Mouse (Mus musculus) forebrain, embryonic 13.5 days (tissue): ENCODE results near the gene Arhgap24. TPM values are rescaled to one million over a fixed set of nuclear protein-coding genes. Genes with fewer than 3 reads are reported as not detected.

Experiments used
- ATAC-seq: fragments of 200-750 bp; cut with Nextera tagmentation; 2 replicates; pipeline ENCODE4 v1.8.0; 2017
- H3K27ac ChIP-seq: fragments of 300-500 bp; sonication (generic); 2 replicates; pipeline ENCODE4 v1.5.1; 2015; ENCODE audit warnings: inconsistent platforms, mild to moderate bottlenecking, moderate library complexity
- H3K27me3 ChIP-seq: fragments of 300-500 bp; sonication (generic); 2 replicates; pipeline ENCODE4 v1.6.1; 2015; ENCODE audit warnings: mild to moderate bottlenecking, inconsistent platforms
- H3K36me3 ChIP-seq: fragments of 300-500 bp; sonication (generic); 2 replicates; pipeline ENCODE4 v1.6.1; 2015; ENCODE audit warnings: mild to moderate bottlenecking, inconsistent platforms; ENCODE audit not compliant: poor library complexity, severe bottlenecking
- H3K4me1 ChIP-seq: fragments of 300-500 bp; sonication (generic); 2 replicates; pipeline ENCODE4 v1.6.1; 2015; ENCODE audit warnings: inconsistent platforms
- H3K4me2 ChIP-seq: fragments of 300-500 bp; sonication (generic); 2 replicates; pipeline ENCODE4 v1.6.1; 2015; ENCODE audit warnings: inconsistent platforms, mild to moderate bottlenecking, moderate library complexity
- H3K4me3 ChIP-seq: fragments of 300-500 bp; sonication (generic); 2 replicates; pipeline ENCODE4 v1.5.1; 2015; ENCODE audit warnings: mild to moderate bottlenecking, inconsistent platforms
- H3K9ac ChIP-seq: fragments of 300-500 bp; sonication (generic); 2 replicates; pipeline ENCODE4 v1.6.1; 2015; ENCODE audit warnings: mild to moderate bottlenecking, inconsistent platforms
- H3K9me3 ChIP-seq: fragments of 300-500 bp; sonication (generic); replicated peaks from 2 replicates; pipeline ENCODE4 v1.6.1; 2016; ENCODE audit warnings: inconsistent platforms
- WGBS: fragments of 180-500 bp; shearing (Covaris S2); methylation state at CpG from one replicate; pipeline ENCODE4 v1.1.7; 2015; 5-methylcytosine and 5-hydroxymethylcytosine counted together
- polyA plus RNA-seq: library from polyadenylated mRNA; unstranded; fragments of >200 nt; fragmentation: Nextera tagmentation; extraction: Ambion mirVana; gene quantifications from 2 replicates; pipeline ENCODE4 v1.2.1, GENCODE M21; 2015

Arhgap24 gene
- polyA plus RNA-seq, 1 experiment from 2014 or later, result 2.0 TPM

- no peaks in the 10 kb centered on the region for H3K4me1 ChIP-seq
- H3K4me2 ChIP-seq, result no peak overlapping the region
- H3K27ac ChIP-seq, result no peak overlapping the region
- no peak for ATAC-seq
- no peaks in the 10 kb centered on the region for H3K36me3 ChIP-seq
- no peaks in the 10 kb centered on the region for H3K27me3 ChIP-seq
- no peaks in the 10 kb centered on the region for H3K9me3 ChIP-seq
- no peak overlapping the region for H3K9ac ChIP-seq
- H3K4me3 ChIP-seq, result no peak overlapping the region
- WGBS, result 88% methylated on average over 2 of the region's 2 CpGs
Measured at GRCm38 (mm10) chr5:102465372-102465771, 15.8 kb upstream of the Arhgap24 start.

DNA sequence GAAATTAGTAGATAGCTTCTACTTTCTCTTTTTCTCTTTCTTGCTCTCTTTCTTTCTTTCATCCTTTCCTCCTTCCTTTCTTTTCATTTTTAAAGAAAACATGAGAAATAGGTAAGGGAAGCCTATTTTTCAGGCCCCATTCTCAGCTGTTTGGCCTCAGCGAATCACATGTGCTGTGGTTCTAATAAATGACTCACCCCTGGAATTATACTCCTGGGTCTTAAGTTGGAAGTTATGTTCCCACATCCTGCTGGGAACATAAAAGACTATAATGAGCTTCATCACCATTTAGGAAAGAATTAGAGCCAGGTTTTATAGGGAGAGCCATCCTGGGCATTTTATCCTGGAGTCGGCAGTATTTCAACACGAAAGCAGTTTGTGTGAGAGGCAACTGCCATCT is 12.9 kb upstream of the Arhgap24 start:
- Histone ChIP-seq H3K36me3 (no peaks in the 10 kb centered on the region), H3K4me3 (no peak overlapping the region), H3K27ac (no peak overlapping the region), H3K4me2 (no peak overlapping the region), H3K9ac (no peak overlapping the region), H3K9me3 (no peaks in the 10 kb centered on the region), H3K4me1 (no peaks in the 10 kb centered on the region), H3K27me3 (no peaks in the 10 kb centered on the region)
- 91% methylated on average over 3 of the region's 3 CpGs for WGBS
- ATAC-seq, result no peak

GRCm38 (mm10) chr5:102470284-102470683 is 10.9 kb upstream of the Arhgap24 start:
- no peak for ATAC-seq
- no peak overlapping the region for H3K4me2 ChIP-seq
- H3K27me3 ChIP-seq, result no peaks in the 10 kb centered on the region
- H3K9ac ChIP-seq, result no peak overlapping the region
- no peak overlapping the region for H3K27ac ChIP-seq
- no peaks in the 10 kb centered on the region for H3K9me3 ChIP-seq
- no peak overlapping the region for H3K4me3 ChIP-seq
- H3K36me3 ChIP-seq, result no peaks in the 10 kb centered on the region
- H3K4me1 ChIP-seq, result no peaks in the 10 kb centered on the region
- WGBS, result 68% methylated on average over 2 of the region's 2 CpGs

GRCm38 (mm10) chr5:102478076-102478475 is 3.1 kb upstream of the Arhgap24 start:
- Histone ChIP-seq H3K9me3 (no peaks in the 10 kb centered on the region), H3K4me1 (peaks cover 16% of the 10 kb centered on the region), H3K36me3 (no peaks in the 10 kb centered on the region), H3K4me2 (no peak overlapping the region), H3K4me3 (no peak overlapping the region), H3K27ac (no peak overlapping the region), H3K27me3 (no peaks in the 10 kb centered on the region; the same call in 1 of the 2 replicates), H3K9ac (no peak overlapping the region)
- 4% methylated on average over 2 of the region's 2 CpGs for WGBS
- no peak for ATAC-seq

GRCm38 (mm10) chr5:102483285-102483975 is 2.2 kb downstream of the Arhgap24 start:
- no peak for ATAC-seq
- no peaks in the 10 kb centered on the region; the same call in 1 of the 2 replicates for H3K27me3 ChIP-seq
- H3K9me3 ChIP-seq, result 0 out of 2 replicates have a peak, but pooled peaks cover 2% of the 10 kb centered on the region
- H3K36me3 ChIP-seq, result no peaks in the 10 kb centered on the region
- WGBS, result 44% methylated on average over 10 of the region's 10 CpGs
- no peak overlapping the region for H3K4me3 ChIP-seq
- H3K9ac ChIP-seq, result no peak overlapping the region
- H3K27ac ChIP-seq, result no peak overlapping the region
- H3K4me1 ChIP-seq, result peaks cover 16% of the 10 kb centered on the region
- no peak overlapping the region for H3K4me2 ChIP-seq

DNA sequence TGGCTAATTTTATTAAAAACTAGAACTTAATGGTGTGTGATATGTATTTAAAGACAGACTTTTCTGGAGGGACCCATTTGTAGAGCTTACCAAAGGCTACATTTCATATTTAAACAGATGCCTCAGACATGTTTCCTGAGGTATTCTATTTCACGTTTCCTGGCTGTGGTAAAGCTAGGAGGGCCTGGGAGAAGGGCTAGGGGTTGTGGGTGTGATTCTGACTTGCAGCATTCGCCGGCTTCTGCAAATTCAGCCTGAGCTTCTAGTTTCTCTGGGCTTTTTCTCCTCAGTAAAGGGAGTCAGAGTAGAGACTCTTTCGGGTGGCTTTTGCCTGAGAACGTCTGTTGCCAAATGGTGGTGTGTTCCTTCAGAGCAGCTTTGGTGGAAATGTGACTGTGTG is 10.4 kb downstream of the Arhgap24 start:
- Histone ChIP-seq H3K4me2 (no peak overlapping the region), H3K9me3 (0 out of 2 replicates have a peak, but pooled peaks cover 2% of the 10 kb centered on the region), H3K4me3 (no peak overlapping the region), H3K27ac (no peak overlapping the region), H3K4me1 (no peaks in the 10 kb centered on the region), H3K9ac (no peak overlapping the region), H3K36me3 (no peaks in the 10 kb centered on the region), H3K27me3 (no peaks in the 10 kb centered on the region)
- WGBS, result 85% methylated on average over 5 of the region's 5 CpGs
- ATAC-seq, result no peak

DNA sequence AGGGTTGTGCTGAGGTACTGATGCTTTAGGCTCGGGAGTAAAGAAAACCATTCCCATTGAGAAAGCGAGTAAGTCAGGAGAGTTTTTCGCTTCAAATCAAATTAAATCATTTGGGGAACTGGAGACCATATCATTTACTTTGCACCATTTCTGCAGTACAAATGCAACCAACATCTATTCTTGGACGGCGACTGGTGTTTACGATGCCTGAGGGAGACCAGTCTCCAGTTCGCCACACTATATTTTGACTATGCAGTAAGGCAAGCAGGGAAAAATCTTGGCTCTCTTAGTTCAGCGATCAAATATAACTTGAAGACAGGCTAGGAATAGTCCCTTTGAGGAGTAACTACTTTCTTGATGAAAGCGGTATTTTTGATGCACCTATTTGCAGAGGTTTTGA is 11.0 kb downstream of the Arhgap24 start:
- no peak overlapping the region for H3K9ac ChIP-seq

DNA sequence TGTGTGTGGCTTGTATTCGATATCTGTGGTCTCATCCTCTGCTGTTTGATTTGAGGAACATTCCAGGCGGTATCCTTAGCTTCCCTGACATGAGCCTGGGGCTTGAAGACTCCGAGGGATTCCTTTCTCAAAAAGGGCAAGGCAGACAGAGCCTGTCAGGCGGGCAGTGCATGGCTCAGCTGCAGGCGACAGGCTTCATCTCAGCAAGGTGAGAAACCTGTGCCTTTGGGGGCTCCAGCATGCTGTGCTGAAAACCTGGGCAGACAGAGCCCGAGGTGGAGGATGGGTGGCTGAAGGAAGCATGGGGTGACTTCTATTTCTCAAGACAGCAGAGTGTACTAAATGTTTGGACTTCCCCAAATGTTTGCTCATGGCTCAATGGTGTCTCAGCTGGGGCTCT is 13.6 kb downstream of the Arhgap24 start:
- no peak overlapping the region for H3K27ac ChIP-seq
- no peaks in the 10 kb centered on the region for H3K27me3 ChIP-seq
- no peaks in the 10 kb centered on the region for H3K36me3 ChIP-seq
- H3K9ac ChIP-seq, result no peak overlapping the region
- H3K4me3 ChIP-seq, result no peak overlapping the region
- H3K9me3 ChIP-seq, result no peaks in the 10 kb centered on the region
- WGBS, result 52% methylated on average over 6 of the region's 6 CpGs
- no peak for ATAC-seq
- peaks cover 4% of the 10 kb centered on the region; the same call in 1 of the 2 replicates for H3K4me1 ChIP-seq
- H3K4me2 ChIP-seq, result no peak overlapping the region

More for the DNA sequence above, 11.0 kb downstream of the Arhgap24 start:
- no peaks in the 10 kb centered on the region for H3K27me3 ChIP-seq
- H3K4me2 ChIP-seq, result no peak overlapping the region
- ATAC-seq, result no peak
- peaks cover 3% of the 10 kb centered on the region; the same call in 1 of the 2 replicates for H3K4me1 ChIP-seq
- H3K36me3 ChIP-seq, result no peaks in the 10 kb centered on the region
- no peak overlapping the region for H3K27ac ChIP-seq
- 0 out of 2 replicates have a peak, but pooled peaks cover 2% of the 10 kb centered on the region for H3K9me3 ChIP-seq
- WGBS, result 92% methylated on average over 9 of the region's 9 CpGs
- H3K4me3 ChIP-seq, result no peak overlapping the region

GRCm38 (mm10) chr5:102497205-102497604 is 16.0 kb downstream of the Arhgap24 start:
- H3K27ac ChIP-seq, result no peak overlapping the region

GRCm38 (mm10) chr5:102498747-102499146 is 17.6 kb downstream of the Arhgap24 start:
- 88% methylated on average over 5 of the region's 5 CpGs for WGBS
- no peak overlapping the region for H3K4me2 ChIP-seq
- no peak for ATAC-seq

More at GRCm38 (mm10) chr5:102497205-102497604, 16.0 kb downstream of the Arhgap24 start:
- Histone ChIP-seq H3K27me3 (no peaks in the 10 kb centered on the region), H3K9ac (no peak overlapping the region), H3K4me3 (no peak overlapping the region), H3K4me1 (peaks cover 4% of the 10 kb centered on the region; the same call in 1 of the 2 replicates), H3K4me2 (no peak overlapping the region), H3K36me3 (no peaks in the 10 kb centered on the region), H3K9me3 (no peaks in the 10 kb centered on the region)
- no peak for ATAC-seq
- WGBS, result 75% methylated on average over 3 of the region's 3 CpGs

DNA sequence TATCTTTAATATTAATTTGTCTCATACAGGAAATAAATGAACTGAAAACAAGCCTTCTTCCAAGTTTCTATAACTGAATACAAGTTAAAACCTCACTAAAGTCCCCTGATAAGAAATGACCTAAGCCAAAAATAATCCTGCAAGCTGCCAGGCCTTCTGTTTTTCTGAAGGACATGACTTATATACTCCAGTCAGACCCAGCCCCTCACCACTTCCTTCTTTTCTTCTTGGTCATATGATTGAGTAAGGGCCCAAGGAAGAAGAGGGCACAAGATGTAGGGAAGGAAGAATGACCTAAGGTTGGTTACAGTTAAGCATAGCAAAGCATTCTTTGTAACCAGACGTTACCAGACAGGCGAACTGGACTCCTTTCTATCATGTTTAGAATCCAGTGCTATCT is 21.1 kb downstream of the Arhgap24 start:
- WGBS, result 83% methylated on average over 2 of the region's 2 CpGs
- H3K4me3 ChIP-seq, result no peak overlapping the region
- no peak overlapping the region for H3K9ac ChIP-seq
- no peaks in the 10 kb centered on the region for H3K9me3 ChIP-seq
- ATAC-seq, result no peak
- H3K36me3 ChIP-seq, result no peaks in the 10 kb centered on the region
- no peaks in the 10 kb centered on the region for H3K4me1 ChIP-seq
- no peaks in the 10 kb centered on the region for H3K27me3 ChIP-seq
- no peak overlapping the region for H3K27ac ChIP-seq
- no peak overlapping the region for H3K4me2 ChIP-seq

More at GRCm38 (mm10) chr5:102498747-102499146, 17.6 kb downstream of the Arhgap24 start:
- Histone ChIP-seq H3K27ac (no peak overlapping the region), H3K36me3 (no peaks in the 10 kb centered on the region), H3K27me3 (no peaks in the 10 kb centered on the region), H3K9ac (no peak overlapping the region), H3K9me3 (no peaks in the 10 kb centered on the region), H3K4me3 (no peak overlapping the region), H3K4me1 (peaks cover 4% of the 10 kb centered on the region; the same call in 1 of the 2 replicates)

- H3K9ac ChIP-seq, result no peak overlapping the region
- H3K27me3 ChIP-seq, result no peaks in the 10 kb centered on the region
- no peaks in the 10 kb centered on the region for H3K4me1 ChIP-seq
- no peak overlapping the region for H3K4me3 ChIP-seq
- no peaks in the 10 kb centered on the region for H3K36me3 ChIP-seq
- WGBS, result 83% methylated on average over 3 of the region's 3 CpGs
- ATAC-seq, result no peak
- no peak overlapping the region for H3K27ac ChIP-seq
- H3K9me3 ChIP-seq, result no peaks in the 10 kb centered on the region
- H3K4me2 ChIP-seq, result no peak overlapping the region
Measured at GRCm38 (mm10) chr5:102503066-102503465, 21.9 kb downstream of the Arhgap24 start.

DNA sequence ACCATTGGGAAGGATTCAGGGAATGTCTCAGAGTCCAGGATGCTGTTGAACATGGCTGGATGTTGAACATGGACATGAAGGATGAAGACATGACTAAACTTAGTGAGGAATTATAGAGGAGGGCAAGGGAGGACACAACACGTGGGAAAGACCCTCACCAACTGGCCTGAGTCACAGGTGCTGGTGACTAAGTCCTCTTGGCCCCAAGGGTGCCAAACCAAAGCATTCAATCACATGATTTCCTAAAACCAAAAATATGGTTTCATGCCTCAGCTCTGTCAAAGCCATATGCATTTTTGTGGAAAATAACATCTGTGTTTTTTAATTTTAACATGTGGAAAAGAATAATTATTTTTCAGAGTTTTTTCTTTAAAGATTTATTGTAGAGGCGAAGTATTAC is 22.7 kb downstream of the Arhgap24 start:
- H3K4me1 ChIP-seq, result no peaks in the 10 kb centered on the region
- no peak overlapping the region for H3K27ac ChIP-seq
- no peaks in the 10 kb centered on the region for H3K27me3 ChIP-seq
- no peak overlapping the region for H3K4me3 ChIP-seq
- 93% methylated on average over 2 of the region's 2 CpGs for WGBS
- H3K9ac ChIP-seq, result no peak overlapping the region
- no peaks in the 10 kb centered on the region for H3K36me3 ChIP-seq
- no peak for ATAC-seq
- H3K9me3 ChIP-seq, result no peaks in the 10 kb centered on the region
- H3K4me2 ChIP-seq, result no peak overlapping the region
